Mouse (Mus musculus) embryo, embryonic 11.5 days (tissue): ENCODE data around the gene Lama1.
A peak's percentile ranks its signal among the peaks of the same experiment; 100 is the strongest.
"Not testable (repeated sequence)": the region's sequence is repeated elsewhere in the genome, so short reads cannot be mapped to it uniquely, and the experiment has no call there.

ENCODE experiments used
- DNase-seq: peaks from one replicate; pipeline ENCODE4 v3.0.0-alpha.2; 2012; ENCODE audit warnings: low read depth, low spot score

The Lama1 gene

DNA sequence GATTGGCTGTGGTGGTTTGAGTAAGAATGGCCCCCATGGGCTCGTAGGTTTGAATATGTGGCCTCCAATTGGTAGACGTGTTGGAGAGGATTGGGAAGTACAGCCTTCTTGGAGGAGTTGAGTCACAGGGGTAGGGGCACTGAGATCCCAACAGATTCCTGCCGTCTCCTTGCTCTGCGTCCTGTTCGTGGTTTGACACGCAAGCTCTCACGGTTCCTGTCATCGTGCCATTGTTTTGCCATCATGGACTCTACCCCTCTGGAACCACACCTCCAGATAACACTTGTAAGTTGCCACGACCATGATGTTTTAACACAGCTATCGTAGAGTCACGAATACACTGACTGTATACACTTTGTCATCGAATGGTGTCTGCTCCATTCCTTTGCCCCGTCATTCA lies 141.9 kb downstream of the Lama1 start:
- no peak for DNase-seq

GRCm38 (mm10) chr17:67841494-67841893 lies 144.4 kb downstream of the Lama1 start:
- DNase-seq = not testable (repeated sequence)

DNA sequence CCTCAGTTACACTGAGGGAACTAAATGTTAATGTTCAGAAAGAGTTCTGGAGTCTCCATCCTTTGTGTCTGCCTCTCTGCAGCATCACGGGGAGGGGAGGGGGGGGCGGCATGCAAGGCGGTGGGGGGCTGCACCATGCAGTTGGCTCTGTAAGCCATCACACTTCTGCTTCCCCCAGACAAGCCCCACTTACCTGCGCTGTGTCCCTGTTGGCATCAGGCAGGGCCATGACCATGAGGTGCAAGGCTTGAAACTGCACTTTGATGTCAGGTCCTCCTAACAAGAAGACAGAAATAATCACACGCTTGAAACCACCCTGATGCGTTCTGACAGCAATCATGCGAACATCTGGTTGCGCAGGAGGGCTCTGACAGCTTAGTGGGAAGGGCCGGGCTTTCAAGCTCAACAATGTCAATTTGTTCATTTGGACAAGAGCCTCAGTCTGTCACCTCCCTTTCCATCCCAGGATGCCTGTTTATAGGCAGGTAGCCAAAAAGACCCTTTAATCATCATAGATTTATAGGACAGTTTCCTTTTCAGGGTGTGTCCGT lies 164.1 kb downstream of the Lama1 start:
- no peak for DNase-seq

DNA sequence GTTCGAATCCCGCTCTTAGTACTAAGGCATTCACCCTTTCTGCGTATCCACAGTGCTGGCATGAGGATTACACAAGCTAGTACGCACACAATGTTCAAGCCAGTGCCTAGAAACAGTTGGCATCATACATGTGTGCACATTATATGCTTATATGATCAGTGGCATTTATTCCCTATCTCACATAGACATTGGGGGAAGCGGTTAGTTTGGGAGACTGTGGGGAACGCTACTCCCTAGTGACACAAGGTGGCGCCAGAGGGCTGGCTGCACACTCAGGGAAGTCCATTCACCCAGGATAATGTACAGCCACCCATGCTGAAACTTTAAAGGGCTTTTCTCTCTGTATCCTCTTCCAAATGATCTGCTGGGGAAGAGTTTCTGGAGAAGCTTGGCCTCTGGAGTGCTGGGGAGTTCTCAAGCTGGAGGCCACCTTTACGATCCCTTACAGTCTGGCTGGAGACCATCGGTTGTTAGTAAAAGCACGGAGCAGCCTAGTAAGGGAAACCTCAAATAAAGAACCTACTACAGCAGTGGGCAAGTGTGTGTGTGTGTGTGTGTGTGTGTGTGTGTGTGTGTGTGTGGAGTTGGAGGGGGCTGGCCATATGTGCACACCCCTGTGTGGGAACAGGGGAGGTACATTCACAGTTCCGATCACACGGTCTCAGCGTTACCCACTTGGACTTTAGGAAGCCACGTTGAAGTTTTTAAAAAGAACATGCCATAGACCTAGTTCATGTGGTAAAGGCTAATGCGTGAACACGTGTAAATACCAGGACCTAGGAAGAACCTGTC lies 164.9 kb downstream of the Lama1 start:
- peak; percentile 56 for DNase-seq

GRCm38 (mm10) chr17:67864363-67864762 lies 167.3 kb downstream of the Lama1 start:
- no peak for DNase-seq

DNA sequence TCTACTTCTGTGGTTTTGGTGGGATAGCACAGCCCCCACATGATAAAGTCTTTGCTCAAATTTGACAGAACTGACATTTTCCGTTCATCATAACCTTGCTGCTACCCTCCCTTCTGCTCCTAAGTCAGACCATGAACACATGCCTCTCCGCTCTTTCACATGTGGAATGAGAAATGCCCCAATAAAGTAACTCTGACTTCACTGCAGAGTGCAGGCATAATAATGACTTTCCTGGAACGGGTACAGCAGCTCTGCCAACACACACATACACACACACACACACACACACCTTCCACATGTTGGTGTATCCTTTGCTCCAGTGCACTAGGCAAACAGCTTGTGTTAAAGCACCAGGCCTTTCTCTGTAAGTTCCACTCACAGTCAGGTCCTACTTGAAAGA lies 167.9 kb downstream of the Lama1 start:
- no peak for DNase-seq

DNA sequence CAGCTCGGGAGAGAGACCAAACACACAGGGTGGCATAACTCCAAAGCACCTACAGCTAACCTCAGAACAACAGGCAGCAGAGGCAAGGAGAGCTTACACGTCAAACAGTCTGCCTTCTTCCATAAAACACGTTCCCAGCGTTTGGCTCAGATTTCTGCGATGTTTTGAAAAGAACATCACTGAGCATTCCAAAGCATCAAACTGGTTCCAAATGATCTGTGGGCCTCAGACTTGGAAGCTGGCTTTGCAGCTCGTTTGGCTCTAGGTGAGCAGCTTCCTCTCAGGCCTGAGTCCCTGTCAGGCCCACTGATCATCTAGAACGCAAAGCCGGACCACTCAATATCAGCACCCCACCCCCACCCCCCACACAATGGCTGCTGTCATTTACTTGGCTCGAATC lies 169.0 kb downstream of the Lama1 start:
- DNase-seq = no peak

- DNase-seq = peak; percentile 45
Measured at GRCm38 (mm10) chr17:67866541-67867241, 169.6 kb downstream of the Lama1 start.

DNA sequence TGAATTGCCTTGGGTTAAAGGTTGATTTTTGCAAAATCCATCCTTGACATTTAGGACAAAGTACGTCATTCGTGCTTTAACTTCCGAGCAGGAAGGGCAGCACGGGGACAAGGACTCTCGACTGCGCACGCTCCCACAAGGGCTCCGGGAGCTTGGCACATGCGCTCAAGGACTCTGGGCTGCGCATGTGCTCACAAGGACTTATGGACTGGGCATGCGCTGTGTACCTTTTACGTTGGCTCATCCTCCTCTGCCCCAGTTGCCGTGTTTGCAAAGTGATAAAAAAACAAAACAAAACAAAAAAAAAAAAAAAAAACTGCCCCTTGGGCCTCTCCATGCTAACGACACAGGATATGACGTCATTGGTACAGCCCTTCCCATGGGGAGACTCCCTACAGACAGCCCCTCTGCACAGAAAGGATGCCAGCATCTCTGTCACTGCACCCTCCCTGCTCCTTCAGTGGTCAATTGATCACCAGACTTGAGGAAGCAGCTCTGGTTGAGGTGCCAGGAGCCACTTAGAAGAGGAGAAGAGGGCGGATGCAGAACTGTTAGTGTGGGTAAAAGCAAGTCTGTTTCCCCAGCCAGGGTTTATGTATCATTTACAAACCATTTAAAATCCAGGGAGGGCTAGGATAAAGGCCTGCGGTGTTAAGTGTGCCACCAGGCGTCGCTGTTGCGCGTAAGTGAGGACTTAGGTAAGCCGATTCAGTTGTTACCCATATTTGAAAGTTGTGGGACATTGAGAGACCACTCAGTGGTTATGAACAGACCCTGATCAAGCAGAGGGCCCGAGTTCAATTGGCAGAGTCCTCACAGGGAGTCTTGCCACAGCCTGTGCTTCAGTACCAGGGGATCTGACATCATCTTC lies 172.9 kb downstream of the Lama1 start:
- peak; percentile 61 for DNase-seq
